9 mouse cellular contexts compared by ENCODE assay signal in the genomic region with DNA sequence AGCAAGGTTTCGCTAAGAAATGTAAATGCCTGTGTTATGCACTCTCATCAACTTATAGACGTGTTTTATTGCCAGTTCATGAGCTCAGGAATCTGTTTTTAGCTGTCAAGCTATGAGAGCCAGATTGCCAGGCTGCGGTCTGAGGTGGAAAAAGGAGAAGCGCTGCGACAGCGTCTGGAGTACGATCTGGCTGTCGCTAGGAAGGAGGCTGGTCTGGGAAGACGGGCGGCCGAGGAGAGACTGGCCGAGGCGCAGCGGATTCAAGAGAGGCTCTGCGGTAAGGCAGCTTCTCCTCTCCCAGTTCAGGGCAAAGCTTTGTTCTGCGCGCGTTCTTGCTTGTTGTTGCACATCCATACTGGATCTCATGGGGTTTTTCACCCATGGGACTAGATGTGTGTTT. TPM values are rescaled to one million over a fixed set of nuclear protein-coding genes. Genes with fewer than 3 reads are reported as not detected.
A peak's percentile ranks its signal among the peaks of the same experiment; 100 is the strongest.
DNase-seq lines count a peak whose midpoint lies in the region; ATAC-seq and TF ChIP-seq lines count a peak whose summit lies in the region.
"Had no signal": no experiment of that assay in that cellular context is flagged by ENCODE, and none has a peak within 500 bp of the region (broad histone marks: within the 10 kb centered on the region; RNA-seq: fewer than 3 reads in every experiment).

No protein-coding gene starts in this region.

- no peaks in the 10 kb centered on the region for H3K27me3 ChIP-seq in hindbrain, postnatal 0 days (ENCODE audit: insufficient read depth, low read length)
- no peaks in the 10 kb centered on the region for H3K27me3 ChIP-seq in hindbrain, embryonic 13.5 days
- H3K27me3 ChIP-seq in limb, embryonic 12.5 days: no peaks in the 10 kb centered on the region

- H3K9me3 ChIP-seq in hindbrain, postnatal 0 days (ENCODE audit: low read length): no peaks in the 10 kb centered on the region
- H3K9me3 ChIP-seq in hindbrain, embryonic 13.5 days: no peaks in the 10 kb centered on the region
- H3K9me3 ChIP-seq in limb, embryonic 12.5 days: no peaks in the 10 kb centered on the region

- no peak overlapping the region for H3K9ac ChIP-seq in hindbrain, postnatal 0 days (replicated peaks; ENCODE audit: low read length)
- H3K9ac ChIP-seq in hindbrain, embryonic 13.5 days: no peak overlapping the region
- 0 out of 2 replicates have a peak overlapping the region, but pooled peaks have one; percentile 13 for H3K9ac ChIP-seq in limb, embryonic 12.5 days (replicated peaks)

- 54% methylated on average over 18 of the region's 18 CpGs for WGBS in hindbrain, postnatal 0 days
- WGBS in hindbrain, embryonic 13.5 days: 61% methylated on average over 18 of the region's 18 CpGs
- 44% methylated on average over 18 of the region's 18 CpGs for WGBS in limb, embryonic 12.5 days

- no peak for TF ChIP-seq POLR2A in cortical plate, adult 2 months (IDR thresholded peaks at IDR 0.05; ENCODE audit: extremely low read depth, insufficient read depth, low read length)

- H3K36me3 ChIP-seq in hindbrain, postnatal 0 days (ENCODE audit: insufficient read depth, low read length): no peaks in the 10 kb centered on the region
- H3K36me3 ChIP-seq in hindbrain, embryonic 13.5 days: no peaks in the 10 kb centered on the region
- no peaks in the 10 kb centered on the region for H3K36me3 ChIP-seq in limb, embryonic 12.5 days

- H3K4me2 ChIP-seq in hindbrain, postnatal 0 days (ENCODE audit: low read depth, low read length): peak overlapping the region; percentile 33
- H3K4me2 ChIP-seq in hindbrain, embryonic 13.5 days: no peak overlapping the region
- peak overlapping the region; percentile 25 for H3K4me2 ChIP-seq in limb, embryonic 12.5 days

- DNase-seq in adrenal gland, postnatal 25 days: peak; percentile 4
- DNase-seq in adrenal gland, adult (ENCODE audit: inconsistent age in 2 of 2, low spot score in 1 of 2): no peak
- peak; percentile 16 for DNase-seq in hindbrain, postnatal 0 days (ENCODE audit: low spot score)
- no peak for DNase-seq in urinary bladder, postnatal 4 days (ENCODE audit: low spot score in 2 of 2)
- DNase-seq: kidney, adult 2 months had no signal

- H3K27ac ChIP-seq in hindbrain, postnatal 0 days: no peak overlapping the region
- no peak overlapping the region for H3K27ac ChIP-seq in hindbrain, embryonic 13.5 days
- no peak overlapping the region for H3K27ac ChIP-seq in cortical plate, adult 2 months (ENCODE audit: insufficient read depth, low read length)
- H3K27ac ChIP-seq in limb, embryonic 12.5 days: no peak overlapping the region

- TF ChIP-seq CTCF in hindbrain, postnatal 0 days (IDR thresholded peaks at IDR 0.05; ENCODE audit: low read depth): no peak
- no peak for TF ChIP-seq CTCF in cortical plate, adult 2 months (IDR thresholded peaks at IDR 0.05; ENCODE audit: extremely low read depth, insufficient read depth, low read length)

- H3K4me1 ChIP-seq in hindbrain, postnatal 0 days (ENCODE audit: insufficient read depth, low read length): no peaks in the 10 kb centered on the region
- H3K4me1 ChIP-seq in hindbrain, embryonic 13.5 days (replicated peaks): no peaks in the 10 kb centered on the region
- no peaks in the 10 kb centered on the region for H3K4me1 ChIP-seq in cortical plate, adult 2 months (ENCODE audit: control insufficient read depth, insufficient read depth, low read length)
- peaks cover 9% of the 10 kb centered on the region; the same call in 1 of the 2 replicates for H3K4me1 ChIP-seq in limb, embryonic 12.5 days (replicated peaks)

- ATAC-seq in hindbrain, postnatal 0 days: no peak
- no peak for ATAC-seq in hindbrain, embryonic 13.5 days (ENCODE audit: low FRiP score)
- no peak for ATAC-seq in limb, embryonic 12.5 days (ENCODE audit: insufficient number of reproducible peaks, insufficient read depth, low FRiP score, low TSS enrichment, low read depth)
- no peak for ATAC-seq in megakaryocyte, adult 5-6 weeks (ENCODE audit: poor library complexity, severe bottlenecking)

- no peak overlapping the region for H3K4me3 ChIP-seq in hindbrain, postnatal 0 days (ENCODE audit: low read length)
- no peak overlapping the region for H3K4me3 ChIP-seq in hindbrain, embryonic 13.5 days
- H3K4me3 ChIP-seq in cortical plate, adult 2 months (ENCODE audit: insufficient read depth, low read length): peak overlapping the region; percentile 21
- no peak overlapping the region for H3K4me3 ChIP-seq in limb, embryonic 12.5 days (replicated peaks)

RNA-seq across cellular contexts. Expression of gene Ccdc171, which starts 24.2 kb away (rescaled TPM):
- total RNA-seq in adrenal gland, postnatal 25 days (2021): 3.6 and 3.7 TPM in 2 replicates
- total RNA-seq in hindbrain, postnatal 0 days (2014; rRNA removed): 1.1 and 3.2 TPM in 2 replicates
- 2.0 and 2.3 TPM in 2 replicates for polyA plus RNA-seq in hindbrain, postnatal 0 days (2015; fragmentation: Nextera tagmentation; extraction: Ambion mirVana)
- 4.1 and 5.0 TPM in 2 replicates for polyA plus RNA-seq in hindbrain, embryonic 13.5 days (2015; fragmentation: Nextera tagmentation; extraction: Ambion mirVana)
- polyA plus RNA-seq in cortical plate, adult 2 months (2012; rRNA removed): 4.1 and 4.2 TPM in 2 replicates
- polyA plus RNA-seq in limb, embryonic 12.5 days (2016; fragmentation: Nextera tagmentation; extraction: Ambion mirVana): 5.4 and 6.4 TPM in 2 replicates
- total RNA-seq in megakaryocyte, adult 5-6 weeks (2015): 2.8 and 4.9 TPM in 2 replicates
- total RNA-seq in megakaryocyte, adult 5-6 weeks (2017): 4.8 and 7.1 TPM in 2 replicates

Comparison
In these comparisons a context has a peak if more than half of its experiments do, and no peak if none do; other contexts are left out.
1. DNase-seq: peak in adrenal gland, postnatal 25 days (single experiment) and hindbrain, postnatal 0 days (single experiment); none in adrenal gland, adult (0 of 2) and urinary bladder, postnatal 4 days (0 of 2).